Mouse (Mus musculus) liver, embryonic 14.5 days (tissue): ENCODE data around the gene Lbp.

ENCODE experiments used
- CTCF ChIP-seq: IDR thresholded peaks from 2 replicates; pipeline ENCODE4 v1.5.1; 2016; ENCODE audit warnings: antibody characterized with exemption, low read depth, control low read depth
- EP300 ChIP-seq: IDR thresholded peaks from 2 replicates; pipeline ENCODE4 v1.6.1; 2016; ENCODE audit warnings: antibody characterized with exemption, low read depth

DNA sequence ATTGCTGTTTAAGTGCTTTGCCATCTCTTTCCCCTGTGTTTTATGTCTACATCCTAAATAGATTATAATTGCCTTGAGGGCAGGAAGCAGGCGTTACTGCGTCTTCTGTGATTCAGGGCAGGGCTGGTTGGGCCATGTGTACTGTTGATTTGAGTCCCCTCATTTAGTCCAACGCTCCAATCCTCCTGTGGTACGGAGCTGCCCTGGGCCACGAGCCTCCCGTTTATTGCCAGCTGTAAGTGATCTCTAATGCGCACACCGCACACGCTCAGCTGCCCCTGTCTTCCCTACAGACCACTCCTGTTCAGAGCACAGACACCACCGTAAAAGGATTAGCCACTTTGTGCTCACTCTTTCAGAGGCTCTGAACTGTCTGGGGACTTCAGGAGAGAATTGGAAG, 31.4 kb downstream of the Lbp start:
- TF ChIP-seq CTCF, result no peak
- TF ChIP-seq EP300, result no peak
